Mouse (Mus musculus) ES-E14 (cell line): ENCODE results near the gene Gstp2. TPM values are rescaled to one million over a fixed set of nuclear protein-coding genes. Genes with fewer than 3 reads are reported as not detected.

ENCODE experiments used
- DNase-seq: peaks from one replicate; pipeline ENCODE4 v3.0.0-alpha.2; 2013; ENCODE audit warnings: low read depth, low spot score
- H3K27ac ChIP-seq: 2 replicates; pipeline ENCODE4 v1.5.1; 2012; ENCODE audit warnings: low read depth, mild to moderate bottlenecking, low read length, moderate library complexity, mixed read lengths; ENCODE audit not compliant: poor library complexity, insufficient read depth, severe bottlenecking
- H3K36me3 ChIP-seq: 2 replicates; pipeline ENCODE4 v1.6.1; 2012; ENCODE audit warnings: mild to moderate bottlenecking, low read length, moderate library complexity, mixed read lengths; ENCODE audit not compliant: control insufficient read depth, poor library complexity, insufficient read depth, severe bottlenecking
- H3K4me1 ChIP-seq, 2 experiments: fragments of 150-350 bp in 1 of 2; sonication (generic) in 1 of 2; 2 replicates each; pipeline ENCODE4 v1.6.1; 2012; ENCODE audit warnings: low read length in 2 of 2, mild to moderate bottlenecking in 1 of 2, mixed read lengths in 1 of 2; ENCODE audit not compliant: control insufficient read depth in 2 of 2, insufficient read depth in 2 of 2, poor library complexity in 1 of 2
- H3K4me3 ChIP-seq, 2 experiments: fragments of 150-350 bp in 1 of 2; sonication (generic) in 1 of 2; 2 replicates each; pipeline ENCODE4 v1.5.1; 2012; ENCODE audit warnings: low read length in 2 of 2, low read depth in 1 of 2, mild to moderate bottlenecking in 1 of 2, mixed read lengths in 1 of 2; ENCODE audit not compliant: insufficient read depth in 1 of 2, poor library complexity in 1 of 2, severe bottlenecking in 1 of 2
- H3K9ac ChIP-seq: 2 replicates; pipeline ENCODE4 v1.6.1; 2012; ENCODE audit warnings: low read depth, mild to moderate bottlenecking, low read length, mixed read lengths; ENCODE audit not compliant: poor library complexity, insufficient read depth, severe bottlenecking
- H3K9me3 ChIP-seq: fragments of 150-350 bp; sonication (generic); 2 replicates; pipeline ENCODE4 v1.6.1; 2012; ENCODE audit warnings: low read depth, mild to moderate bottlenecking, low read length; ENCODE audit not compliant: control insufficient read depth, insufficient read depth
- CHD2 ChIP-seq: IDR thresholded peaks from 2 replicates; pipeline ENCODE4 v1.6.1; 2014; ENCODE audit warnings: mild to moderate bottlenecking, low read depth, low read length, inconsistent platforms
- HCFC1 ChIP-seq: IDR thresholded peaks from 2 replicates; pipeline ENCODE4 v1.6.1; 2012; ENCODE audit warnings: low read length, inconsistent platforms, borderline replicate concordance; ENCODE audit not compliant: insufficient read depth
- MAFK ChIP-seq: IDR thresholded peaks from 2 replicates; pipeline ENCODE4 v1.6.1; 2014; ENCODE audit warnings: mild to moderate bottlenecking, low read depth, low read length, inconsistent platforms; ENCODE audit not compliant: insufficient read depth
- ZC3H11A ChIP-seq: IDR thresholded peaks from 2 replicates; pipeline ENCODE4 v1.6.1; 2012; ENCODE audit warnings: low read depth, mild to moderate bottlenecking, inconsistent platforms, low read length, borderline replicate concordance
- ZNF384 ChIP-seq: IDR thresholded peaks from 2 replicates; pipeline ENCODE4 v1.6.1; 2012; ENCODE audit warnings: low read depth, low read length, inconsistent platforms
- in situ Hi-C, 2 experiments: fragments of 600-800 bp; cut with MboI; formaldehyde crosslinking; loops; one replicate each; pipeline ENCODE4 v1.15.1; 2025; ENCODE audit warnings: low sequenced_read_pairs in 2 of 2, inconsistent platforms in 1 of 2; ENCODE audit not compliant: unreplicated experiment in 2 of 2
- total RNA-seq: library from RNA; depleted of rRNA; stranded (reverse); fragments of 300-350 nt; gene quantifications from 2 replicates; pipeline ENCODE4 v1.2.3, GENCODE M21; 2012

Gene Gstp2
- total RNA-seq, 1 experiment = 67.4 TPM

DNA sequence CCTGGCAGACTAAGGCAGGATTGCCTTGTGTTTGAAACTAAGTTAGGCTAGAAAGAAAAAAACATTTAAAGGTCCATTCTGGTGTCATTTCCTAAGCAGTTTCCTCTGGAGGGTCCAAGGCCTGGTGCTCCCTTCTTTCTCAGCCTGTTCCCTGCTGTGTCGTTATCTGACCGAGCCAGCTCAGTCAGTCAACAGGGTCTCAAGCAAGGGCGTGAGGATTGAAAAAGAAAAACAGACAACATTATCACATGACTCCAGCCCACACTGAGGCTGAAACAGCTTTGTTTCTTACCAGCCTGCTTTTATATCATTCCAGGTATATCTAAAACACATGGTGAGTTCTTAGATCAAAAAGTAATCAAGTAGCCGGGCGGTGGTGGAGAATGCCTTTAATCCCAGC lies 30.2 kb downstream of the Gstp2 start:
- in situ Hi-C loops = no loop called here
- DNase-seq = no peak
- no peaks in the 10 kb centered on the region for H3K9me3 ChIP-seq
- no peak overlapping the region for H3K27ac ChIP-seq
- TF ChIP-seq HCFC1 (no peak), ZC3H11A (no peak), CHD2 (no peak), ZNF384 (no peak), MAFK (no peak)
- H3K9ac ChIP-seq = no peak overlapping the region
- peaks cover 5 to 23% of the 10 kb centered on the region in 2 experiments; a peak in 2 of 4 replicates for H3K4me1 ChIP-seq
- no peak overlapping the region for H3K4me3 ChIP-seq
- peaks cover 4% of the 10 kb centered on the region; the same call in 1 of the 2 replicates for H3K36me3 ChIP-seq

DNA sequence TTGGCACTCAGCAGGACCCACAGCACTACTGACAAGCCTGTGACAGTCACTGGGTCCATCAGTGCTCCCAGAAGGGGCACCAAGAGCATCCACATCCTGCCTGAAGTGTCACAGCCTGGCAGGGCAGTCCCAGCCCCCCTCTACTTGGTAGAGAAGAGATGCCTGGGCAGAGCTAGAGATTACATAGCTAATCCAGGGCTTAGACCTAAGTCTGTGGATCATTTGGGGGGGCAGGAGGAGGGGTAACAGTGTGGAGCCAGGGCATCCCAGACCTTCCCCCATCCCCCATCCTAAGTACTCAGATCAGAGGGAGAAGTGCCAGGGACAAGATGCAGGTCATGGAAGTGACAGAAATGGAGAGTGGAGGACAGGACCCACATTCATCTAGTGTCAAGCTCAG lies 31.0 kb downstream of the Gstp2 start:
- Histone ChIP-seq H3K4me3 (no peak overlapping the region), H3K9ac (no peak overlapping the region), H3K27ac (no peak overlapping the region; the same call in 1 of the 2 replicates), H3K36me3 (peaks cover 7% of the 10 kb centered on the region), H3K9me3 (no peaks in the 10 kb centered on the region), H3K4me1 (peaks cover 5 to 23% of the 10 kb centered on the region in 2 experiments; a peak in 2 of 4 replicates)
- TF ChIP-seq CHD2 = no peak
- TF ChIP-seq ZNF384 = no peak
- TF ChIP-seq ZC3H11A = no peak
- TF ChIP-seq HCFC1 = no peak
- no peak for TF ChIP-seq MAFK
- in situ Hi-C loops = no loop called here
- no peak for DNase-seq

GRCm38 (mm10) chr19:4013066-4013465 lies 32.8 kb downstream of the Gstp2 start:
- no peak for DNase-seq
- TF ChIP-seq HCFC1 (no peak), ZC3H11A (no peak), ZNF384 (no peak), CHD2 (no peak), MAFK (no peak)
- Histone ChIP-seq H3K36me3 (peaks cover 23% of the 10 kb centered on the region), H3K27ac (no peak overlapping the region), H3K9ac (peak overlapping the region; percentile 64), H3K4me1 (peaks cover 0 to 15% of the 10 kb centered on the region in 2 experiments; a peak in 1 of 4 replicates), H3K9me3 (no peaks in the 10 kb centered on the region), H3K4me3 (peak overlapping the region; percentile 58 to 69)
- in situ Hi-C loops = no loop called here

GRCm38 (mm10) chr19:4012432-4013022 lies 33.3 kb downstream of the Gstp2 start, which contains the start of gene Ndufv1:
Ndufv1 (minus strand) TSS chr19:4012806.
- TF ChIP-seq HCFC1 (peak; percentile 99), MAFK (no peak), ZC3H11A (peak; percentile 62), CHD2 (peak; percentile 20; the same call in 1 of the 2 replicates), ZNF384 (no peak)
- Histone ChIP-seq H3K9ac (peak within 1 kb of the TSS; percentile 92), H3K9me3 (no peaks in the 10 kb centered on the region), H3K27ac (peak within 1 kb of the TSS; percentile 20; the same call in 1 of the 2 replicates), H3K4me1 (peaks cover 0 to 13% of the 10 kb centered on the region in 2 experiments; a peak in 1 of 4 replicates), H3K4me3 (peak within 1 kb of the TSS; percentile 90 to 98), H3K36me3 (peaks cover 28% of the 10 kb centered on the region)
- in situ Hi-C loops = no loop called here
- DNase-seq = peak; percentile 99

- Histone ChIP-seq H3K4me3 (no peak overlapping the region), H3K9me3 (no peaks in the 10 kb centered on the region), H3K36me3 (peaks cover 39% of the 10 kb centered on the region), H3K27ac (no peak overlapping the region), H3K4me1 (peaks cover 0 to 11% of the 10 kb centered on the region in 2 experiments; a peak in 1 of 4 replicates), H3K9ac (no peak overlapping the region)
- no peak for DNase-seq
- in situ Hi-C loops = no loop called here
- TF ChIP-seq MAFK = no peak
- TF ChIP-seq CHD2 = no peak
- TF ChIP-seq ZC3H11A = no peak
- no peak for TF ChIP-seq HCFC1
- no peak for TF ChIP-seq ZNF384
Measured at GRCm38 (mm10) chr19:4011086-4011485, 34.7 kb downstream of the Gstp2 start.
